Mouse (Mus musculus) frontal cortex, postnatal 25 days (tissue): ENCODE data around the gene Gm3072.
"Not testable (repeated sequence)": the region's sequence is repeated elsewhere in the genome, so short reads cannot be mapped to it uniquely, and the experiment has no call there.

Experiments
- DNase-seq, 2 experiments: peaks; one replicate each; pipeline ENCODE4 v3.0.0; 2022; ENCODE audit warnings: low spot score in 2 of 2

The Gm3072 gene

DNA sequence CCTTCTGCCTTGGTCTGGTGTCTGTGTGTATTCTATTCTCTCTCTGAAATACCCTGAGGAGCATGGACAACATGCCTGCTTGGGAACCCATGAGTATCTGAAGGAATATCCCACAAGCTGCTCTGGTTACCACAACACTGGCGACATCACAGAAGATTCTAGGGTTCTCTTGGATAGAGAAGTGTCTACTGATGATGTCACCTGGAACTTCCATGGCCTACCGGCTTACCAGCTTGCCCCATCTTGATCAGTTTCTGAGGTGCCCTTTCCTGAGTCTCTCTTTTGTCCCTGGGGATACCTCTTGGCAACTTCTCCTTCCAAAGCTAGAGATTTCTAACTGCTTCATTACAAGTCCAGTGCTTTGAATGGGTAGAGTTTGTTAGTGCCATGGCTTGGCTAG lies at the start of gene Gm3072:
Gm3072 (minus strand) TSS at position 101 of the 400 bp plus-strand sequence.
- not testable (repeated sequence) for DNase-seq

DNA sequence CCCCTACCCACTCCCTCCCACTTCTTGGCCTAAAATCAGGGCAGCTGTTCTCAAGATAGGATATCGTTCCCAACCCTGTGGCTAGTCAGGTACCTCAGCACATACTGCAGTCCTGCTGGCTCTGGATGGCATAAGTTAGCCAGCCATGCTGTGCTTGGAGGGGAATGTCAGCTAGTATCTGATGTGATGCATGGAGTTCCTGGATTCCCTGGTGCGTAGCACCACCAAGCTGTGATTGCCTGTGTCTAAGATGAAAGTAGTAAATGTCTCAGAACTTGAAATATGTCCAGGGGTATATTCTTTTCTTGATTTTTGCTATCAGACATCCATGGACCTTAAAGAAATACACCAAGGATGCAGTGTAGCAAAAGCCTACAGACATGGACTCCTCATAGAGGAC lies 23.8 kb upstream of the Gm3072 start:
- DNase-seq = peak in 1 of 2 experiments; percentile 16

DNA sequence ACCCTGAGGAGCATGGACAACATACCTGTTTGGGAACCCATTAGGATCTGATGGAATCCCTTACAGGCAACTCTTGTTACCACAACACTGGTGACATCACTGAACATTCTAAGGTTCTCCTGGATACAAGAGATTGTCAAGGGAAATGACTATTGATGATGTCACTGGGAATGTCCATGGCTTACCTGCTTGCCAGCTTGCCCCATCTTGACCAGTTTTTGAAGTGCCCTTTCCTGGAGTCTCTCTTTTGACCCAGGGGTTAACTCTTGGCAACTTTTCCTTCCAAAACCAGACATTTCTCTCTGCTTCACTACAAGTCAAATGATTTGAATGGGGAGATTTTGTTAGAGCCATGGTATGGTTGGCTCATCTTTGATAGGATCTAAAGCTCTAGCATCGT lies 22.0 kb upstream of the Gm3072 start, which contains the start of gene Gm3676:
Gm3676 (minus strand) TSS at position 101 of the 400 bp plus-strand sequence.
- not testable (repeated sequence) for DNase-seq

DNA sequence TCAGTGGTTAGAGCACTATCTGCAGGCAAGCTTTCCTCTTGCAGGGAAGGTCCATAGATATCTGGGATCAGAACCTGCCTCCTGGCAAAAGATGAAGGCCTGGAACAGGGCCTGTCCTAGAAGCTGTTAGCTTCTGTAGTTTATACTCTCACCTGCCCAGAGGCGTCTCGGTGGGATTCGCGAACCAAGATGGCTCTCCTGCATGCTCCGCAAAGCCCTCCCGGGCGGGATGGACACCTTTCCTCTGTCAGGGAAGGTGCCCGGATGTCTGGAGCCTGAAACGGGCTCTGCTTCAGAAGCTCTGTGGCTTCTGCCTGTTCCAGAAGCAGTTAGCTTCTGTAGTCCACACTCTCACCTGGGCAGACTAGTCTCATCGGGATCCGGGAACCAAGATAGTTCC lies 5.7 kb upstream of the Gm3072 start:
- DNase-seq = not testable (repeated sequence)

DNA sequence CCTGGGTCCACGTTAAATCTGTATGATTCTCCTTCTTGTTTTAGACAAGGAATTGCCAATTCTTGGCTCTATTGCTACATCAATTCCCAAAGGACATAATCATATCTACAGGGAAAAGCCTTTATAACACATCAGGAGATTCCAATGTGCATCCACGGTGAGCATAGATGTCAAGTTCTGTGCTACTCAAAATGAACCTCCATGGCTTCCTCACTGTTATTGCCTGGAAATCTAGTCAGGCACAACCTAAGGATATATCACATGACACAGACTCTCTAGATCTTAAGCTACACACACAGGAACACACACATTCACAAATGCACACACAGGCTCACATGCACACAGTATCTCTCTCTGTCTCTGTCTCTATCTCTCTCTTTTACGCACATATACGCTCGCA lies 1.9 kb downstream of the Gm3072 start:
- DNase-seq = not testable (repeated sequence)

DNA sequence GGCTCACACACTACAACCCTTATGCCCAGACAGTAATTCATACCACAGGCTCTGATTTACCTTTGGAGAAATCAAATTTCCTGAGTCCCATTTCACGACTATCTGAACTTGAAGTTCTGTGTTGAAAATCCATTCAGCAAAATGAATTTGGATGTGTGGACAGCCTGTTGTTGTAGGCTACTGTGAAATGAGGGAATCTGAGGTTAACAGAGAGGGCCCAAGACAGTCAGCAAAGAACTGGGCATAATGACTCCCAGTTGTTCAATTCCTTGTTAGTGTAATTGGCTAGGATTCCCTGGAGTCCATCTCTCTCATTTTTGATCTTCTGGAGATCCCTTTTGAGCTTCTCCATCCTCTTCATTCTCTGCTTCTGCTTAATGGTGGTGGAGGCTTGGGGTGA lies 13.7 kb downstream of the Gm3072 start:
- not testable (repeated sequence) for DNase-seq

DNA sequence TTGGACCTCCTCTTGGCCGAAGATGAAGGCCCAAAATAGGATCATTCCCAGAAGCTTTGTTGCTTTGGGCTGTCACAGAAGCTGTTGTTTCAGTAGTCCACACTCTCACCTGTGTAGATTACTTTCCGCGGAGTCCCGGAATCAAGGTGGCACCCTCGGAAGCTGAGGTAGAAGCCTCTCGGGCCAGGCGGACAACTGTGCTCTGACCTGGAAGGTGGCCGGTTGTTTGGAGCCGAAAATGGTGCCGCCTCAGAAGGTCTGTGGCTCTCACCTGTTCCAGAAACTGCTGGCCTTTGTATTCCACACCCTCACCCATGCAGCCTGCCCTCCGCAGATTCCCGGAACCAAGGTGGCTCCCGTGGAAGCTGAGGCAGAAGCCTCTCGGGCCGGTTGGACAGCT lies 23.5 kb downstream of the Gm3072 start:
- not testable (repeated sequence) for DNase-seq

DNA sequence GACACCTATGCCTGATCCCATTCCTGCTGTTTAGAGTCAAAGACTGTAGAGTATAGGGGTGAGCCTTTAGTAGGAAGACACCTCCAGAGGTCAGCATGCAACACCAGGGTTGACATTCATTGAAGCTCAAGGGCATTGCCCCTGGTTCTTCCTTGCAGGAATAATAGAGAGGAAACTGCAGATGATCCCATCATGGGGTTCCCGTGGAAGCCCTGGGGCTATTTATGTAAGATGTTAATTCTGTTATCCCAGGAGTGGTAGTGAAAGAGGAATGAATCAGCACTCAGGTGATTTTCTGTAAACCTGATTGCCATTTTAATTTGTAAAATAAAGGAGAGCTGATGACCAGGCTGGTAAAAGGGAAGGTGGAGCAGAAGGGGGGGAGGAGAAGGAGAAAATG lies 38.1 kb downstream of the Gm3072 start:
- DNase-seq = not testable (repeated sequence)

DNA sequence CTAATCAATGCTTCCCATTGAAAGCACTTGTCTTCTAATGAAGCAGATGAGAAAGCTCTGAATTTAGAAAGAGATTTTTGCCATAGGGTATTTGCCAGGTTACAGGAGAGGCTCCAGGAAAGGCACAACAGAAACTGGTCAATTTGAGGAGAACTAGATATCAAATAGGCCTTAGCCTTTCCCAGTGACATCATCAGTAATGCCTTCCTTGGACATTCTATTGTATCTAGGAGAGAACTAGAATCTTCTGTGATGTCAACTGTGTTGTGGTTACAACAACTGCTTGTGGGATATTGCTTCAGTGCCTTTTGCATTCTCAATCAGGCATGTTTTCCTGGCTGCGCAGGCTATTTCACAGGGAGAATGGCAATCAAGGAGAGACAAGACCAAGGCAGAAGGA lies 51.5 kb downstream of the Gm3072 start, which contains the start of gene 1700049E17Rik2:
1700049E17Rik2 (plus strand) TSS at position 301 of the 400 bp plus-strand sequence.
- not testable (repeated sequence) for DNase-seq
